Mouse (Mus musculus) megakaryocyte, embryonic 14.5 days (primary cell): Measurements from ENCODE around the gene Dmxl2.

ENCODE experiments used
- FLI1 ChIP-seq: IDR thresholded peaks from 2 replicates; pipeline ENCODE4 v1.6.1; 2012; ENCODE audit warnings: low read length, inconsistent platforms, mixed read lengths
- GATA1 ChIP-seq: IDR thresholded peaks from 3 replicates; pipeline ENCODE4 v1.6.1; 2012; ENCODE audit warnings: mixed read lengths, low read length, inconsistent platforms, borderline replicate concordance

GRCm38 (mm10) chr9:54501453-54502110, at the start of gene Dmxl2:
- TF ChIP-seq GATA1 (no peak), FLI1 (no peak)
